Mouse (Mus musculus): ENCODE results near the gene Cntrob.
"Not testable (repeated sequence)": the region's sequence is repeated elsewhere in the genome, so short reads cannot be mapped to it uniquely, and the experiment has no call there.

Gene Cntrob

GRCm38 (mm10) chr11:69340161-69341131 is 16.9 kb upstream of the Cntrob start, which contains the start of gene Rnf227:
TSS of gene Rnf227 (plus strand) at chr11:69340461.
- DNase-seq = peak; percentile 50

DNA sequence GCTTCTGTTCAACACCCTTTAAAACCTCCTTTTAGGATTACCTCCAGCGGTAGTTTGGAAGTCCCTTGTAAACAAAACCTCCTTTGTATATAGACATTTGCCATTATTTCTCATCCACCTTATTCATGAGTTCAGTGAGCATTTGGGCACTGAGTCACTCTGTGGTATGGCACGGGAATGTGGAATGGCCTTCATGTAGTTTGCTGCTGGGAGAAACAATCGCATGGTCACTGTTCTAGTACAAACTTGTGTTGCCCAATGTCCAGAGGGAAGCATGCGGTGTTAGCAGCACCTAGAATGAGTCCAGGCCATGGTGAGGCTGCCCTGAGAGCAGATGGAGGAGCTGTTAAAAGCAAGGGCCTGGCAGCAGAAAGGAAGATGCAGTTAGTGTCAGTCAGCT is 11.2 kb upstream of the Cntrob start:
- DNase-seq = no peak

GRCm38 (mm10) chr11:69333922-69334321 is 10.3 kb upstream of the Cntrob start:
- no peak for DNase-seq

- no peak for DNase-seq
These were observed 9.2 kb upstream of the Cntrob start for GRCm38 (mm10) chr11:69332713-69333253.

- DNase-seq = peak; percentile 64
These were observed 8.4 kb upstream of the Cntrob start for GRCm38 (mm10) chr11:69331929-69332405.

DNA sequence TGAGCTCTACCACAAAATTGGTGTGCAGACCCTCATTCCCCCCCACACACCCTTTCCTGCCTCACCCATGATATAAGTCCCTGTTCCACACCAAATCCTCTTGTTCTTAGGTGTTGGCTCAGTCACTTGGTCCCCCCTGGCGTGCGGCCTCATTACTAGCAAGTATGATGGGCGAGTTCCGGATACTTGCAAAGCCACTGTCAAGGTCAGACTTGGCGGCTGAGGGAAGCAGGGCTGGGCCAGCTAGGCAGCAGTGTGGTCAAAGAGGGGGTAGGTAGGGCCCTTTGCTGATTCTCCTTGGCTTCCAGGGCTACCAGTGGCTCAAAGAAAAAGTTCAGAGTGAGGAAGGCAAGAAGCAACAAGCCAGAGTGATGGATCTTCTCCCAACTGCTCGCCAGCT is 7.6 kb upstream of the Cntrob start:
- DNase-seq = no peak

- DNase-seq = no peak
These were observed 4.9 kb upstream of the Cntrob start for GRCm38 (mm10) chr11:69328517-69328916.

- no peak for DNase-seq
These were observed 4.1 kb upstream of the Cntrob start for GRCm38 (mm10) chr11:69327648-69328047.

DNA sequence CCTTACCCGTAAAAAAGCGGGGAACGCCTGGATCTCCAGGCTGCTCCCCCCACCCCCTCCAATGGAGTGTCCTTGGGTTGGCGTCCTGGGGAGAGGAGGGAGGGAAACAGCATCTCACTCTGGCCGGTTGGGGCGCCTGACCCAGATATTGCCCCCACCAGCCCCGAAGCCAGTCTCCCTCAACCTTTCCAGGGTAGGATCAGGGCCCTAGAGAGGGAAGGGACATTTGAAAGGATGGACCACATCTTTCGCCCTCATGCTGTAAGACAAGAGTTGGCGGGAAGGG is 3.5 kb upstream of the Cntrob start:
- no peak for DNase-seq

GRCm38 (mm10) chr11:69326408-69327156 is 3.0 kb upstream of the Cntrob start:
- no peak for DNase-seq

DNA sequence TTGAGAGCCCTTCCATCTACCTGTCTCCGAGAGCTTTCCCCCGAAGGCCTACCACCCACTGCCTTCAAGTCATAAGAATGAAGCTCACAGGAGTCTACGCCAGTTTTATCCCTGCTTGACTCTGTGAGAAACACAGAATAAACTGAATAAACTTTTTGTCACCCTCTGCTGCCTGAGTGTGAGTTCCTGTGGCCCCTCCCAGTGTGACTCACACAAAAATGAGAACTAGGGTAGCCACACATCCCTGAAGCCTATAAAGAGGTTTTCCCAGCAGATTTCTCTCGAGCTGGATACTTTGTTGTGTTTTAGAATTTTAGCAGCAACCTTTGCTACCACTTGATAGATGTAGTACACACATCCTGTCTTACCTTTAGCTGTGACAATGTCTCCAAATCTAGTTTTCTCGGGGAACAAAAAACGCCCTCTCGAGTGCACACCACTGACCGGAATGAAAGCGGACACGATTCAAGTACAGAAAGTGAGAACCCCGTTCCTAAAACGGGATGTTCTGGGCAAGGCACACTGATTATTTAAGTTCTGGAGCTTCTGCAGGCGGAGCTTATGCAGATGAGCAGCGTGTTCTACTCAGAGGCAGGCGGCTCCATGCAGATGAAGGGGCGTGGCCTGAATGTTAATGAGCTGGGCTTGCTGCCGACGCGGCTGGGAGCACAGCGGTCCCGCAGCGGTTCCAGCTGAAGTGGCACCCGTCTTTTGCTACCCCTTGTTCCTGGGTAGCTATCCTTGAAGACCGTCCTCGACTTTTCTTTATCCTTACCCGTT is 2.2 kb upstream of the Cntrob start, which contains the start of gene Kcnab3:
TSS of gene Kcnab3 (plus strand) at position 631 of the 780 bp plus-strand sequence.
- peak; percentile 91 for DNase-seq

GRCm38 (mm10) chr11:69324749-69325148 is 1.2 kb upstream of the Cntrob start:
- no peak for DNase-seq

- no peak for DNase-seq
These were observed 693 bp downstream of the Cntrob start for GRCm38 (mm10) chr11:69322693-69323471.

DNA sequence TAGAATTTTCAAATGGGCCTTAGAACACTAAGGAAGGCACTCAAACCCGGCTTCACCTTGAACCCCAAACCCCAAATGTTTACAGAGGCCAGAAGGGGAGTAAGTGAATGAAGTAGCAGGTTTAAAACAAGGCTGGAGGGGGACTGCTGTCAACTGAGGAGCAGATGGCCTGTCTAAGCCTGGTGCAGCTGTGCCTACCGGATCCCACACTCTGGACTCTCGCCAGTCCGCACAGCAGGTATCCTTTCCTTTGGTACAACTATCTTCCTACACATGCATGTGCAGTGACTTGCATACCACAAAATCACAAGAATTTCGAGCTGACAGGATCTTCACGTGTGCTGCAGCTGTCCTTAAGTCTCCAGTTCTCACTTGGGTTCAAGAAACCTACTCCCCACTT is 1.6 kb downstream of the Cntrob start:
- DNase-seq = no peak

- no peak for DNase-seq
These were observed 2.0 kb downstream of the Cntrob start for GRCm38 (mm10) chr11:69321580-69321979.

DNA sequence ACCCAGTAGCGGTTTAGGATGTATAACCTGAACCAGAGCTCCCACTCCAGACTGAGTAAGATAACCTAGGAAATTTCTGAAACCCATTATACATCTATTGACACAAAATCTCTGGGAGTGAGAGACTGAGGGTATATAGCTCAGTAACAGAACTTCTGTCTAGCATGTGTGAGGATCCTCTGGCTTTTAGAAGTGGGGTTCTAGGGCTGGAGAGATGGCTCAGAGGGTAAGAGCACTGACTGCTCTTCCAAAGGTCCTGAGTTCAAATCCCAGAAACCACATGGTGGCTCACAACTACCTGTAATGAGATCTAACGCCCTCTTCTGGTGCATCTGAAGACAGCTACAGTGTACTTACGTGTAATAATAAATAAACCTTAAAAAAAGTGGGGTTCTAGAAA is 5.6 kb downstream of the Cntrob start:
- not testable (repeated sequence) for DNase-seq

DNA sequence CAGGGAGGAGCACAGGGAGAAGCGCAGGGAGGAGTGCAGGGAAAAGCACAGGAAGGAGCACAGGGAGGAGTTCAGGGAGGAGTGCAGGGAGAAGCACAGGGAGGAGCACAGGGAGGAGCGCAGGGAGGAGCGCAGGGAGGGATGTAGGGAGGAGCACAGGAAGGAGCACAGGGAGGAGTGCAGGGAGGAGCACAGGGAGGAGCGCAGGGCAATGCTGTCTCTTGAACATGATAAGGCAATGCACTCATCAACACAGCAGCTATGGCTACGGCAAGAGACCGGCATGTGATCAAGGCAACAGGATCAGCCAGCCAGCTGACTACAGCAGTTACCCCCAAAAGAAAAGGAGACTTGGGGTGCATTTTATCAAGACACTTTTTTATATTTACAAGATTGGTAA is 7.2 kb downstream of the Cntrob start:
- DNase-seq = no peak

DNA sequence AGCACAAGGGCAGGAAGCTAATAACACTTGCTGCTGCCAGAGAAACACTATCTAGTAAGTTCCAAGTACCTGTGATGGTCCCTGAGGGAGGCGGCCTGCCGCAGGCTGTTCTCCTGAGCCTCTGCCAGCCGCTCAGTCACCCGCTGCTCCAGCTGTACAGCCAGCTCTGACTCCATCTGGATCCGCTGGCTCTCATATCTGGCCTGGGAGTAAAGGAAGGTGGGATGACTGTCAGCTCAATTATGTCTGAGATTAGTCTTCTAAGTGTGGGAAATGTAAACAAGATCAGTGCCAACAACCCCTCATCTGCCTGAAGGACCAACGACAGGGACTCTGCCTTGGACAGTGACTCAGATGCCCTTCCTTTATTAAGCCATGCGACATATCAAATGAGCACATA is 12.3 kb downstream of the Cntrob start:
- no peak for DNase-seq

DNA sequence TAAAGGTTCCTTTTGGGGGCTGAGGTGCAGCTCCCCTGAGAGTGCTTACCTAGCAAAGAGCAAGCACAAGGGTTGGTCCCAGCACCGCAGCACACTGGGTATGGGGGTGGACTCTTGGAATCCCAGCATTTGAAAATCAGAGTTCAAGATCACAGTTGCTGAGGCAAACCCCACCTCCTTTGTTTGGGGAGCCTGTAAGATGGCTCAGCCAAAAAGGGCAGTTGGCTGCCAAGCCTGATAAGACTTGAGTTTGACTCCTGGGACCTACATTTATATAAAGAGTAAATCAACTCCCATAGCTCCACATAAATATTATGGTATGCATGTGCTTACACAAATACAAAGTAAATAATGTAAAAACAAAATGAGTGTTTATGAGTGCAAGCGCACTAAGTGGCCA is 17.5 kb downstream of the Cntrob start:
- no peak for DNase-seq

DNA sequence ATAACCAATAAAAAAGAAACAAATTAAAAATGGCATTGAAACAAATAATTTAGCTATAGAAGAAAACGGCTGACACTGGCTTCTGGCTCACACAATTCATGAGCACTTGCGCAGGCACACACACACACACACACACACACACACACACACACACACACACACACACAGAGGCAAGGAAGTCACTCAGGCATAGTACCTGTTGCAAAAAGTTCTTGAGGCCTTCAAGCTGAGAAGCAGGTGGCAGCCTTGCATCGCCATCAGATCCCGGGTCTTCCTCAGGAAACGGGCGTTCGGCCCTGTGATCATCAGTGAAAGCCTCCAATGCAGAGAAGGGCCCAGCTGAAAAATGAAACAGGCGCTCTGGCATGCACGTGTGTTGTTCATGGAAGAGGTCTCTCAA is 18.3 kb downstream of the Cntrob start:
- DNase-seq = no peak

GRCm38 (mm10) chr11:69302817-69303216 is 20.8 kb downstream of the Cntrob start:
- DNase-seq = no peak

GRCm38 (mm10) chr11:69298231-69298630 is 25.3 kb downstream of the Cntrob start:
- no peak for DNase-seq

Data from kidney, adult 9 months (tissue).